Mouse (Mus musculus) E14TG2a.4 (cell line): Measurements from ENCODE around the gene Acot1.
A peak's percentile ranks its signal among the peaks of the same experiment; 100 is the strongest.
"Not testable (repeated sequence)": the region's sequence is repeated elsewhere in the genome, so short reads cannot be mapped to it uniquely, and the experiment has no call there.

Experiments used
- H3K27me3 ChIP-seq: 2 replicates; pipeline ENCODE4 v1.6.1; 2014; ENCODE audit warnings: low read length, control low read depth; ENCODE audit not compliant: insufficient read depth
- H3K36me3 ChIP-seq: 2 replicates; pipeline ENCODE4 v1.6.1; 2014; ENCODE audit warnings: low read length, control low read depth; ENCODE audit not compliant: insufficient read depth
- H3K4me1 ChIP-seq: replicated peaks from 2 replicates; pipeline ENCODE4 v1.6.1; 2014; ENCODE audit warnings: low read depth, low read length, control low read depth
- H3K4me3 ChIP-seq: replicated peaks from 2 replicates; pipeline ENCODE4 v1.5.1; 2014; ENCODE audit warnings: mild to moderate bottlenecking, low read length
- H3K9me3 ChIP-seq: 2 replicates; pipeline ENCODE4 v1.6.1; 2014; ENCODE audit warnings: low read length, control low read depth
- CTCF ChIP-seq: conservative IDR thresholded peaks from 2 replicates; pipeline ENCODE4 v1.5.1; 2014; ENCODE audit warnings: low read length
- NANOG ChIP-seq: IDR thresholded peaks from 2 replicates; pipeline ENCODE4 v1.6.1; 2014; ENCODE audit warnings: borderline replicate concordance, low read length, mixed read lengths
- POU5F1 ChIP-seq: IDR thresholded peaks from 2 replicates; pipeline ENCODE4 v1.6.1; 2014; ENCODE audit warnings: low read length, borderline replicate concordance

The Acot1 gene

GRCm38 (mm10) chr12:84030659-84031332 lies 21.5 kb downstream of the Acot1 start:
- H3K9me3 ChIP-seq = peaks cover 61% of the 10 kb centered on the region
- no peak overlapping the region for H3K4me3 ChIP-seq
- TF ChIP-seq NANOG (no peak), CTCF (peak; percentile 34)
- peaks cover 10% of the 10 kb centered on the region for H3K4me1 ChIP-seq
- H3K36me3 ChIP-seq = no peaks in the 10 kb centered on the region; the same call in 1 of the 2 replicates
- no peaks in the 10 kb centered on the region for H3K27me3 ChIP-seq

- no peak for TF ChIP-seq POU5F1
- TF ChIP-seq NANOG = no peak
- TF ChIP-seq CTCF = no peak
Observed at GRCm38 (mm10) chr12:84032854-84033253, 23.6 kb downstream of the Acot1 start.

GRCm38 (mm10) chr12:84033302-84033701 lies 24.0 kb downstream of the Acot1 start:
- not testable (repeated sequence) for H3K36me3 ChIP-seq, H3K4me3 ChIP-seq
- Histone ChIP-seq H3K27me3 (peaks cover 12% of the 10 kb centered on the region), H3K4me1 (peaks cover 16% of the 10 kb centered on the region), H3K9me3 (peaks cover 35% of the 10 kb centered on the region)

More at GRCm38 (mm10) chr12:84032854-84033253, 23.6 kb downstream of the Acot1 start:
- Histone ChIP-seq H3K4me1 (peaks cover 14% of the 10 kb centered on the region), H3K4me3 (no peak overlapping the region), H3K9me3 (peaks cover 40% of the 10 kb centered on the region), H3K27me3 (peaks cover 8% of the 10 kb centered on the region), H3K36me3 (no peaks in the 10 kb centered on the region)

- Histone ChIP-seq H3K4me1 (peaks cover 16% of the 10 kb centered on the region), H3K4me3 (no peak overlapping the region), H3K27me3 (peaks cover 12% of the 10 kb centered on the region), H3K36me3 (no peaks in the 10 kb centered on the region), H3K9me3 (peaks cover 27% of the 10 kb centered on the region)
- TF ChIP-seq POU5F1 = no peak
- TF ChIP-seq NANOG = no peak
- TF ChIP-seq CTCF = no peak
Observed at GRCm38 (mm10) chr12:84034108-84034507, 24.8 kb downstream of the Acot1 start.

- Histone ChIP-seq H3K4me1 (peaks cover 13% of the 10 kb centered on the region), H3K4me3 (peak within 1 kb of the TSS; percentile 77), H3K27me3 (peaks cover 14% of the 10 kb centered on the region)
- not testable (repeated sequence) for H3K9me3 ChIP-seq, H3K36me3 ChIP-seq
Observed at GRCm38 (mm10) chr12:84038241-84038640, 29.0 kb downstream of the Acot1 start, which contains the start of gene Acot4. Gene Acot4, plus strand, starts transcription at chr12:84038379.

GRCm38 (mm10) chr12:84038691-84039111 lies 29.4 kb downstream of the Acot1 start, which contains the start of gene Gm49366:
Gene Gm49366, plus strand, starts transcription at chr12:84038935.
- peak within 1 kb of the TSS; percentile 77 for H3K4me3 ChIP-seq
- H3K4me1 ChIP-seq, H3K9me3 ChIP-seq, H3K36me3 ChIP-seq: not testable (repeated sequence)
- peaks cover 15% of the 10 kb centered on the region for H3K27me3 ChIP-seq

- Histone ChIP-seq H3K9me3 (0 out of 2 replicates have a peak, but pooled peaks cover 6% of the 10 kb centered on the region), H3K4me1 (peaks cover 5% of the 10 kb centered on the region), H3K4me3 (no peak overlapping the region), H3K27me3 (peaks cover 17% of the 10 kb centered on the region), H3K36me3 (no peaks in the 10 kb centered on the region)
- TF ChIP-seq POU5F1 (no peak), CTCF (no peak), NANOG (no peak)
Observed at GRCm38 (mm10) chr12:84042248-84042647, 33.0 kb downstream of the Acot1 start.

- Histone ChIP-seq H3K9me3 (peaks cover 19% of the 10 kb centered on the region), H3K27me3 (0 out of 2 replicates have a peak, but pooled peaks cover 8% of the 10 kb centered on the region), H3K4me3 (no peak overlapping the region), H3K36me3 (no peaks in the 10 kb centered on the region), H3K4me1 (no peaks in the 10 kb centered on the region; the same call in 1 of the 2 replicates)
- no peak for TF ChIP-seq CTCF
Observed at GRCm38 (mm10) chr12:84044045-84044444, 34.8 kb downstream of the Acot1 start.

- no peak overlapping the region for H3K4me3 ChIP-seq
- H3K36me3 ChIP-seq = no peaks in the 10 kb centered on the region
- peaks cover 17% of the 10 kb centered on the region for H3K27me3 ChIP-seq
- TF ChIP-seq CTCF (no peak), NANOG (no peak), POU5F1 (no peak)
- peaks cover 9% of the 10 kb centered on the region; the same call in 1 of the 2 replicates for H3K4me1 ChIP-seq
- H3K9me3 ChIP-seq = peaks cover 15% of the 10 kb centered on the region
Observed at GRCm38 (mm10) chr12:84046906-84047305, 37.6 kb downstream of the Acot1 start.

- Histone ChIP-seq H3K27me3 (peaks cover 36% of the 10 kb centered on the region), H3K4me1 (peaks cover 41% of the 10 kb centered on the region), H3K9me3 (peaks cover 15% of the 10 kb centered on the region)
- not testable (repeated sequence) for H3K4me3 ChIP-seq, H3K36me3 ChIP-seq
Observed at GRCm38 (mm10) chr12:84050744-84051143, 41.5 kb downstream of the Acot1 start.
